Mouse (Mus musculus): ENCODE measurements around the gene Ciart. TPM values are rescaled to one million over a fixed set of nuclear protein-coding genes. Genes with fewer than 3 reads are reported as not detected.
"Not testable (repeated sequence)": the region's sequence is repeated elsewhere in the genome, so short reads cannot be mapped to it uniquely, and the experiment has no call there.

Gene Ciart
- polyA plus RNA-seq, 2 experiments, result 0.53 to 0.57 TPM

DNA sequence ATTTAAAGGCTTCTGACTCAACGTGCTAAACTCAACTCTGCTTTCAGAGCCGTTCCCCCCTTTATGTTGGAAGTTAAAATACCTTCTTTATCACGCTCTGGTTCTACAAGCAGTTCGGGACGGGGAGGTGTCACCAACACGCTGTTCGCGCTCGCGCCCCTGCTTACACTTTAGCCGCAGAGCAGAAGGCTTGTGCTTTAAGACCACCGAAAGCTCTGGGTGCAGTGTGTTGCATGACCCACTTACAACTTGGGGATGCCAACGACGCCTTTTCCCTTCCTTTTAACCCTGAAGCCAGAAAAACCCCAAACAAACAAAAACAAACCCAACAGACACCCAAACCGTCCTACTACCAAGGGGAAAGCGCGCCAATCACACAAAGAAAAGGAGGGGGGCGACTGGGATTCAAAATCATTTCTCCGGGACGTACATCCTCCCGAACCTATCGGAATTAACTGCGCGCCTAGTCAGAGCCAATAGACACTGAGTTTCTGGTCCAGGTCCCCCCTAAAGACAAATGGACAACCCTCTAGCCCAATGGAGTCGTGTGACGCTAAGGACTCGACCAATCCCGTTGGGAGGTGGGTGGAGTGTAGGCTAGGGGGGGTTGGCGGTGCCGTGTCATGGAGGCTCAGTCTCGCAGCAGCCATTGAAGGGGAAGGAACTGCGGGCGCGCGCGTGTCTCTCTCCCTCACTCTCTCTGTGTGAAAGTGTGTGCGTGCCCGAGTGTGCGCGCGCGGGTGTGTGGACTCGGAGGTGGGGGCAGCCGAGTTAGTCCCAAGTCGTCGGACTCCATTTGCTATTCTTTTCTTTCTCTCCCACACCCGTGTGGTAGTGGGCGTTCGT is 46.8 kb upstream of the Ciart start, which contains the start of gene Anp32e:
Gene Anp32e, plus strand, starts transcription at position 589 of the 846 bp plus-strand sequence.
- peak within 1 kb of the TSS; percentile 100 for H3K9ac ChIP-seq (replicated peaks)
- peaks cover 4% of the 10 kb centered on the region for H3K36me3 ChIP-seq (replicated peaks; ENCODE audit: control insufficient read depth, insufficient read depth, low read depth)
- no peaks in the 10 kb centered on the region for H3K9me3 ChIP-seq (ENCODE audit: control insufficient read depth, low read length)
- WGBS (ENCODE audit: insufficient replicate concordance), result under 1% methylated on average over 49 of the region's 49 CpGs
- peaks cover 14 to 19% of the 10 kb centered on the region in 2 experiments for H3K4me1 ChIP-seq (replicated peaks; ENCODE audit: control insufficient read depth in 2 of 2, insufficient read depth in 2 of 2, low read length in 1 of 2)
- no peaks in the 10 kb centered on the region for H3K27me3 ChIP-seq (ENCODE audit: control insufficient read depth, insufficient read depth, low read length)
- H3K27ac ChIP-seq, result peak within 1 kb of the TSS; percentile 93
- DNase-seq (ENCODE audit: low read depth in 3 of 3, low spot score in 3 of 3) (peak; percentile 99 to 100 (median 100)), ATAC-seq (ENCODE audit: insufficient read depth) (peak; percentile 99)
- peak within 1 kb of the TSS; percentile 96 to 99 for H3K4me3 ChIP-seq (ENCODE audit: insufficient read depth in 1 of 2, low read depth in 2 of 2, low read length in 2 of 2)
- H3K4me2 ChIP-seq (ENCODE audit: low read depth), result peak within 1 kb of the TSS; percentile 92
- TF ChIP-seq EP300 (IDR thresholded peaks at IDR 0.05; ENCODE audit: low read depth), result peak; percentile 54; the same call in 1 of the 2 replicates
- TF ChIP-seq CTCF (IDR thresholded peaks at IDR 0.05; ENCODE audit: low read depth), result no peak

DNA sequence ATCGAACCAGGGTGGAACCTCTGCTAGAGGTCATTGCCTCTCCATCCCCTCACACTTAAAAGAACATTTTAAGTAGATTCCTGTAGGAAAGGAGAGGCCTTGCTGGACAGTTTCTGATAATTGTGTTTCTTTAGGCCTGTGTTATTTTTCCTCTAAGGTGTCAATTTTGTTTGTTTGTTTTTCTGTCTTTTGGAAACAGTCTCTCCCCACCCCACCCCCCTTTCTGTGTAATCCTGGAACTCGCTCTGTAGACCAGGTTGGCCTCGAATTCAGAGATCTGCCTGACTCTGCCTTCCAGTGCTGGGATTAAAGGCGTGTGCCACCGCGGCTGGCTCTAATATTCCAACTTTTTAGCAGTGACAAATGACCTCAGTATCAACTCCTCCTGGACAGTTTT is 46.2 kb upstream of the Ciart start:
- peak overlapping the region; percentile 65 to 78 for H3K4me3 ChIP-seq (ENCODE audit: insufficient read depth in 1 of 2, low read depth in 2 of 2, low read length in 2 of 2)

DNA sequence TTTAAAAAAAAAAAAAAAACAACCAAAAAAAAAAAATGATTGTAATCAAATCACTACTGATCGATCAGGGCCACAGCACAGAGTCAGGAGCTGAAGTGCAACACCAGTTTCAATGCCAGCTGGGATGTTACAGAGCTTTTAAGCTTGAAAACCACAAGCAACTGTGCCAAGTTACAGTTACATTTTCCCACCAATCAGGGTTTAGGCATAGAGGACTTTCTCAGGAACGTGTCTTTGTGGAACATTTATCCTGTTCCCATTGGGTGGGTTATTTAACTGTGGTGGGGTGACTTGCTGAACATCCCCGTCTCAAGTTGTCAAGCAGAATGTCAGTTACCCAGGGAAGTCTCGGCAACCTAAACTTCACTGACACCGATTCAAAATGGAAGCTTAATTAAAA is 43.0 kb upstream of the Ciart start:
- H3K27ac ChIP-seq, result no peak overlapping the region
- no peak overlapping the region for H3K4me2 ChIP-seq (ENCODE audit: low read depth)
- TF ChIP-seq EP300 (IDR thresholded peaks at IDR 0.05; ENCODE audit: low read depth) (no peak), CTCF (IDR thresholded peaks at IDR 0.05; ENCODE audit: low read depth) (no peak)
- H3K9me3 ChIP-seq (ENCODE audit: control insufficient read depth, low read length), result no peaks in the 10 kb centered on the region
- 72% methylated on average over 5 of the region's 5 CpGs for WGBS (ENCODE audit: insufficient replicate concordance)
- DNase-seq (ENCODE audit: low read depth in 3 of 3, low spot score in 3 of 3), result no peak
- no peak for ATAC-seq (ENCODE audit: insufficient read depth)
- no peak overlapping the region for H3K9ac ChIP-seq (replicated peaks)
- H3K4me3 ChIP-seq (ENCODE audit: insufficient read depth in 1 of 2, low read depth in 2 of 2, low read length in 2 of 2), result no peak overlapping the region
- H3K36me3 ChIP-seq (replicated peaks; ENCODE audit: control insufficient read depth, insufficient read depth, low read depth), result no peaks in the 10 kb centered on the region
- H3K4me1 ChIP-seq (replicated peaks; ENCODE audit: control insufficient read depth in 2 of 2, insufficient read depth in 2 of 2, low read length in 1 of 2), result peaks cover 5 to 6% of the 10 kb centered on the region in 2 experiments
- no peaks in the 10 kb centered on the region; the same call in 1 of the 2 replicates for H3K27me3 ChIP-seq (ENCODE audit: control insufficient read depth, insufficient read depth, low read length)

More for the DNA sequence above, 46.2 kb upstream of the Ciart start:
- Histone ChIP-seq H3K27ac (peak overlapping the region; percentile 93), H3K9me3 (ENCODE audit: control insufficient read depth, low read length) (no peaks in the 10 kb centered on the region), H3K36me3 (replicated peaks; ENCODE audit: control insufficient read depth, insufficient read depth, low read depth) (no peaks in the 10 kb centered on the region; the same call in 1 of the 2 replicates), H3K27me3 (ENCODE audit: control insufficient read depth, insufficient read depth, low read length) (no peaks in the 10 kb centered on the region), H3K4me1 (replicated peaks; ENCODE audit: control insufficient read depth in 2 of 2, insufficient read depth in 2 of 2, low read length in 1 of 2) (peaks cover 14 to 19% of the 10 kb centered on the region in 2 experiments), H3K4me2 (ENCODE audit: low read depth) (peak overlapping the region; percentile 92), H3K9ac (replicated peaks) (peak overlapping the region; percentile 92)
- TF ChIP-seq EP300 (IDR thresholded peaks at IDR 0.05; ENCODE audit: low read depth) (no peak), CTCF (IDR thresholded peaks at IDR 0.05; ENCODE audit: low read depth) (no peak)
- ATAC-seq (ENCODE audit: insufficient read depth), result no peak
- 34% methylated on average over 6 of the region's 6 CpGs for WGBS (ENCODE audit: insufficient replicate concordance)
- no peak for DNase-seq (ENCODE audit: low read depth in 3 of 3, low spot score in 3 of 3)

DNA sequence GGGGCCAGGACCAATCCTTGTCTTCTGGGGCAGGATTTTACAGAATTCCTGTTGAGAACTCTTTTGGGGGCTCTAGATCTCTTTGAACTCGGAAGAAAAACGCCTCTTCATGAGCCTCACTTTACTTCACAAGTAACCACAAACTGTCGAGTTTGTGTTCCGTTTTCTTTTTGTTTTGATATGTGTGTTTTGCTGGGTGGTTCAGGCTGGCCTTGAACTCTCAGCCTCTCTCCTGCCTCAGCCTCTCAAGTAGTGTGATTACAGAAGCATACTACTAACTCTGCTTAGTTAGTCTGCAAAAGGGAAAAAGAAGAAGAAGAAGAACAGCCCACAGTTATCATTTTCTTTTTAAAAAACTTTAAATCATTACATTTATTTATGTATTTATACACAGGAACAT is 42.1 kb upstream of the Ciart start:
- H3K4me2 ChIP-seq (ENCODE audit: low read depth), result no peak overlapping the region
- no peaks in the 10 kb centered on the region; the same call in 1 of the 2 replicates for H3K27me3 ChIP-seq (ENCODE audit: control insufficient read depth, insufficient read depth, low read length)
- H3K36me3 ChIP-seq (replicated peaks; ENCODE audit: control insufficient read depth, insufficient read depth, low read depth), result no peaks in the 10 kb centered on the region
- no peaks in the 10 kb centered on the region for H3K9me3 ChIP-seq (ENCODE audit: control insufficient read depth, low read length)
- ATAC-seq (ENCODE audit: insufficient read depth), result no peak
- TF ChIP-seq EP300 (IDR thresholded peaks at IDR 0.05; ENCODE audit: low read depth), result no peak
- TF ChIP-seq CTCF (IDR thresholded peaks at IDR 0.05; ENCODE audit: low read depth), result no peak
- WGBS (ENCODE audit: insufficient replicate concordance), result 32% methylated on average over 4 of the region's 4 CpGs
- H3K4me1 ChIP-seq (replicated peaks; ENCODE audit: control insufficient read depth in 2 of 2, insufficient read depth in 2 of 2, low read length in 1 of 2), result peaks cover 5 to 6% of the 10 kb centered on the region in 2 experiments
- DNase-seq (ENCODE audit: low read depth in 3 of 3, low spot score in 3 of 3), result no peak
- no peak overlapping the region for H3K27ac ChIP-seq
- H3K4me3 ChIP-seq (ENCODE audit: insufficient read depth in 1 of 2, low read depth in 2 of 2, low read length in 2 of 2), result no peak overlapping the region
- H3K9ac ChIP-seq (replicated peaks), result no peak overlapping the region

DNA sequence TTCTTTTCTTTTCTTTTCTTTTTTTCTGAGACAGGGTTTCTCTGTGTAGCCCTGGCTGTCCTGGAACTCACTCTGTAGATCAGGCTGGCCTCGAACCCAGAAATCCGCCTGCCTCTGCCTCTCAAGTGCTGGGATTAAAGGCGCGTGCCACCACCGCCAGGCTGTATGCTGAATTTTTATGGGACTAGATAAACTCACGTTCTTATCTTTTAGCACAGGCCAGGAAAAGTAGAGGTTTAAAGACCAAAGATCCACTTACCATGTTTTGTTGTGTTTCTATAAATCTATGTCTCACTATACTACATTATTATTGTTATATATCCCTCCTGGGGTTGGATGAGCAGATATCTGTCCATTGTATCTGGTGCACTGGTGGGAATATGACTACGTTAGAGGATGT is 41.4 kb upstream of the Ciart start:
- WGBS (ENCODE audit: insufficient replicate concordance), result 63% methylated on average over 7 of the region's 7 CpGs
- H3K27me3 ChIP-seq (ENCODE audit: control insufficient read depth, insufficient read depth, low read length); H3K4me1 ChIP-seq (replicated peaks; ENCODE audit: control insufficient read depth in 2 of 2, insufficient read depth in 2 of 2, low read length in 1 of 2); H3K9me3 ChIP-seq (ENCODE audit: control insufficient read depth, low read length); H3K27ac ChIP-seq; ATAC-seq (ENCODE audit: insufficient read depth); H3K9ac ChIP-seq (replicated peaks); H3K4me3 ChIP-seq (ENCODE audit: insufficient read depth in 1 of 2, low read depth in 2 of 2, low read length in 2 of 2); H3K4me2 ChIP-seq (ENCODE audit: low read depth); H3K36me3 ChIP-seq (replicated peaks; ENCODE audit: control insufficient read depth, insufficient read depth, low read depth); DNase-seq (ENCODE audit: low read depth in 3 of 3, low spot score in 3 of 3): not testable (repeated sequence)

DNA sequence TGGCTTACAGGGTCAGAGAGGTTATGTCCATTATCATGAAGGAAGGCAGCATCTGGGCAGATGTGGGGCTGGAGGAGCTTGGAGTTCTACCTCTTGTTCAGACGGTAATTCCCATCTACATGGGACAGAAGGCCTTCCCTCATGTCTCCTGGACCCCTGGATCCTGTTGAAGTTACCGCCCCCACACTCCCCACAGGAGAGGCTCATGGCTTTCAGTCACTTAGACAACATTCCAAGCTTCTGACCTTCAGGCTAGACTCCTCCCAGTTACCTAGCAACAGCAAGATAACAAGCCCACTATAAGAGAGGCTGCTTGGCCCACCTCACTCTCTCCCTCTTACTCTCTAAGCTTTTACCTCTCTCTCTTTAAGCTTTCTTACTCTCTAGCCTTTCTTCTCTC is 38.5 kb upstream of the Ciart start:
- 66% methylated on average over 2 of the region's 2 CpGs for WGBS (ENCODE audit: insufficient replicate concordance)
- H3K4me3 ChIP-seq (ENCODE audit: insufficient read depth in 1 of 2, low read depth in 2 of 2, low read length in 2 of 2); ATAC-seq (ENCODE audit: insufficient read depth): not testable (repeated sequence)

More for the DNA sequence above, 38.5 kb upstream of the Ciart start:
- H3K4me2 ChIP-seq (ENCODE audit: low read depth); H3K4me1 ChIP-seq (replicated peaks; ENCODE audit: control insufficient read depth in 2 of 2, insufficient read depth in 2 of 2, low read length in 1 of 2); DNase-seq (ENCODE audit: low read depth in 3 of 3, low spot score in 3 of 3); H3K27ac ChIP-seq; H3K9me3 ChIP-seq (ENCODE audit: control insufficient read depth, low read length); H3K9ac ChIP-seq (replicated peaks); H3K36me3 ChIP-seq (replicated peaks; ENCODE audit: control insufficient read depth, insufficient read depth, low read depth); H3K27me3 ChIP-seq (ENCODE audit: control insufficient read depth, insufficient read depth, low read length): not testable (repeated sequence)
